Comparison of ENCODE assay signal across 8 mouse cellular contexts in genomic region chr11:55897506-55897905, GRCm38 (mm10).
A peak's percentile ranks its signal among the peaks of the same experiment; 100 is the strongest.
DNase-seq lines count a peak whose midpoint lies in the region; ATAC-seq lines count a peak whose summit lies in the region.

No protein-coding gene starts in this region.

- DNase-seq in hindbrain, embryonic 11.5 days (ENCODE audit: low spot score), result peak; percentile 75
- peak; percentile 20 for DNase-seq in thymus, postnatal 4 days
- DNase-seq in thymus, postnatal 25 days, result no peak
- peak; percentile 86 for DNase-seq in embryonic facial prominence, embryonic 11.5 days (ENCODE audit: low spot score)
- DNase-seq in testis, postnatal 14 days (ENCODE audit: low spot score), result peak; percentile 15
- DNase-seq in spleen, adult 12 weeks (ENCODE audit: low spot score), result no peak
- DNase-seq in gastrocnemius, adult 8-10 months (ENCODE audit: low spot score in 2 of 2), result no peak

- ATAC-seq in hindbrain, embryonic 11.5 days (ENCODE audit: low FRiP score), result no peak
- ATAC-seq in hindbrain, embryonic 13.5 days (ENCODE audit: low FRiP score), result no peak
- ATAC-seq in embryonic facial prominence, embryonic 11.5 days (replicated peaks; ENCODE audit: insufficient number of reproducible peaks, low FRiP score, low TSS enrichment, low read depth), result no peak

- no peaks in the 10 kb centered on the region for H3K27me3 ChIP-seq in hindbrain, embryonic 11.5 days (ENCODE audit: control insufficient read depth, insufficient read depth, low read length)
- no peaks in the 10 kb centered on the region for H3K27me3 ChIP-seq in hindbrain, embryonic 13.5 days
- no peaks in the 10 kb centered on the region for H3K27me3 ChIP-seq in embryonic facial prominence, embryonic 11.5 days (ENCODE audit: control insufficient read depth, insufficient read depth, low read length)

- no peak overlapping the region for H3K4me3 ChIP-seq in hindbrain, embryonic 11.5 days (ENCODE audit: low read depth, low read length)
- no peak overlapping the region for H3K4me3 ChIP-seq in hindbrain, embryonic 13.5 days
- H3K4me3 ChIP-seq in embryonic facial prominence, embryonic 11.5 days (ENCODE audit: low read depth, low read length), result no peak overlapping the region

- 20% methylated on average over 6 of the region's 6 CpGs for WGBS in hindbrain, embryonic 11.5 days
- WGBS in hindbrain, embryonic 13.5 days, result 25% methylated on average over 6 of the region's 6 CpGs
- 19% methylated on average over 6 of the region's 6 CpGs for WGBS in embryonic facial prominence, embryonic 11.5 days

- H3K4me2 ChIP-seq in hindbrain, embryonic 11.5 days (replicated peaks; ENCODE audit: low read depth, low read length), result no peak overlapping the region
- H3K4me2 ChIP-seq in hindbrain, embryonic 13.5 days, result no peak overlapping the region
- no peak overlapping the region for H3K4me2 ChIP-seq in embryonic facial prominence, embryonic 11.5 days (ENCODE audit: low read depth, low read length)

- no peaks in the 10 kb centered on the region for H3K4me1 ChIP-seq in hindbrain, embryonic 11.5 days (replicated peaks; ENCODE audit: control insufficient read depth, insufficient read depth, low read length)
- H3K4me1 ChIP-seq in hindbrain, embryonic 13.5 days (replicated peaks), result no peaks in the 10 kb centered on the region
- no peaks in the 10 kb centered on the region for H3K4me1 ChIP-seq in embryonic facial prominence, embryonic 11.5 days (ENCODE audit: control insufficient read depth, insufficient read depth, low read length)

- H3K36me3 ChIP-seq in hindbrain, embryonic 11.5 days (ENCODE audit: control insufficient read depth, insufficient read depth, low read length), result no peaks in the 10 kb centered on the region
- H3K36me3 ChIP-seq in hindbrain, embryonic 13.5 days, result no peaks in the 10 kb centered on the region
- H3K36me3 ChIP-seq in embryonic facial prominence, embryonic 11.5 days (replicated peaks; ENCODE audit: control insufficient read depth, insufficient read depth, low read depth, low read length), result no peaks in the 10 kb centered on the region

- no peaks in the 10 kb centered on the region for H3K9me3 ChIP-seq in hindbrain, embryonic 11.5 days (ENCODE audit: control insufficient read depth, low read length)
- H3K9me3 ChIP-seq in hindbrain, embryonic 13.5 days, result no peaks in the 10 kb centered on the region
- no peaks in the 10 kb centered on the region for H3K9me3 ChIP-seq in embryonic facial prominence, embryonic 11.5 days (replicated peaks; ENCODE audit: control insufficient read depth, low read length)

- no peak overlapping the region for H3K9ac ChIP-seq in hindbrain, embryonic 11.5 days (ENCODE audit: low read depth, low read length)
- no peak overlapping the region for H3K9ac ChIP-seq in hindbrain, embryonic 13.5 days
- no peak overlapping the region for H3K9ac ChIP-seq in embryonic facial prominence, embryonic 11.5 days (replicated peaks; ENCODE audit: low read length)

- no peak overlapping the region for H3K27ac ChIP-seq in hindbrain, embryonic 11.5 days (ENCODE audit: low read depth, low read length)
- H3K27ac ChIP-seq in hindbrain, embryonic 13.5 days, result no peak overlapping the region
- no peak overlapping the region for H3K27ac ChIP-seq in embryonic facial prominence, embryonic 11.5 days (replicated peaks; ENCODE audit: low read depth, low read length)

Comparison
In these comparisons a context has a peak if more than half of its experiments do, and no peak if none do; other contexts are left out.
1. DNase-seq: peak in hindbrain, embryonic 11.5 days (single experiment), thymus, postnatal 4 days (single experiment), embryonic facial prominence, embryonic 11.5 days (single experiment) and testis, postnatal 14 days (single experiment); none in thymus, postnatal 25 days (single experiment), spleen, adult 12 weeks (single experiment) and gastrocnemius, adult 8-10 months (0 of 2).